Mouse (Mus musculus) hindbrain, embryonic 10.5 days (tissue): ENCODE measurements around the gene Tbcb. TPM values are rescaled to one million over a fixed set of nuclear protein-coding genes. Genes with fewer than 3 reads are reported as not detected.

ENCODE experiments used
- DNase-seq: peaks from one replicate; pipeline ENCODE4 v3.0.0-alpha.2; 2017; ENCODE audit warnings: low spot score
- H3K27ac ChIP-seq: fragments of 300-500 bp; sonication (generic); 2 replicates; pipeline ENCODE4 v1.5.1; 2016; ENCODE audit warnings: mild to moderate bottlenecking, moderate library complexity
- H3K27me3 ChIP-seq: fragments of 300-500 bp; sonication (generic); 2 replicates; pipeline ENCODE4 v1.6.1; 2016; ENCODE audit warnings: mild to moderate bottlenecking; ENCODE audit not compliant: poor library complexity, insufficient read depth, severe bottlenecking
- H3K36me3 ChIP-seq: fragments of 300-500 bp; sonication (generic); 2 replicates; pipeline ENCODE4 v1.6.1; 2016; ENCODE audit warnings: mild to moderate bottlenecking, moderate library complexity
- H3K4me1 ChIP-seq: fragments of 300-500 bp; sonication (generic); replicated peaks from 2 replicates; pipeline ENCODE4 v1.6.1; 2016; ENCODE audit warnings: mild to moderate bottlenecking
- H3K4me3 ChIP-seq: fragments of 300-500 bp; sonication (generic); 2 replicates; pipeline ENCODE4 v1.5.1; 2016; ENCODE audit warnings: mild to moderate bottlenecking, moderate library complexity
- H3K9me3 ChIP-seq: fragments of 300-500 bp; sonication (generic); 2 replicates; pipeline ENCODE4 v1.6.1; 2016; ENCODE audit warnings: mild to moderate bottlenecking, moderate library complexity
- WGBS: fragments of 180-500 bp; shearing (Covaris S2); methylation state at CpG from one replicate; pipeline ENCODE4 v1.1.7; 2016; 5-methylcytosine and 5-hydroxymethylcytosine counted together
- polyA plus RNA-seq: library from polyadenylated mRNA; unstranded; fragments of >200 nt; fragmentation: Nextera tagmentation; extraction: Ambion mirVana; gene quantifications from 2 replicates; pipeline ENCODE4 v1.2.1, GENCODE M21; 2016

Tbcb gene
- 276 and 312 TPM in 2 replicates for polyA plus RNA-seq

- WGBS, result under 1% methylated on average over 67 of the region's 67 CpGs
These were observed at the start of gene Tbcb, which contains the start of gene Polr2i for GRCm38 (mm10) chr7:30231669-30232454. Tbcb (minus strand) TSS chr7:30232272. Polr2i (plus strand) TSS chr7:30231948.

GRCm38 (mm10) chr7:30281522-30281921, 49.5 kb upstream of the Tbcb start:
- H3K4me3 ChIP-seq, result peak overlapping the region; percentile 87; the same call in 1 of the 2 replicates
- no peaks in the 10 kb centered on the region for H3K27me3 ChIP-seq
- H3K27ac ChIP-seq, result no peak overlapping the region
- no peaks in the 10 kb centered on the region for H3K36me3 ChIP-seq
- DNase-seq, result no peak
- 81% methylated on average over 4 of the region's 4 CpGs for WGBS
- H3K4me1 ChIP-seq, result peaks cover 26% of the 10 kb centered on the region
- H3K9me3 ChIP-seq, result no peaks in the 10 kb centered on the region

More at GRCm38 (mm10) chr7:30231669-30232454, at the start of gene Tbcb, which contains the start of gene Polr2i:
- peaks cover 55% of the 10 kb centered on the region for H3K36me3 ChIP-seq
- H3K27me3 ChIP-seq, result no peaks in the 10 kb centered on the region
- H3K4me1 ChIP-seq, result peaks cover 25% of the 10 kb centered on the region
- H3K27ac ChIP-seq, result peak within 1 kb of the TSS; percentile 95
- H3K9me3 ChIP-seq, result no peaks in the 10 kb centered on the region
- H3K4me3 ChIP-seq, result peak within 1 kb of the TSS; percentile 79
- peak; percentile 97 for DNase-seq

DNA sequence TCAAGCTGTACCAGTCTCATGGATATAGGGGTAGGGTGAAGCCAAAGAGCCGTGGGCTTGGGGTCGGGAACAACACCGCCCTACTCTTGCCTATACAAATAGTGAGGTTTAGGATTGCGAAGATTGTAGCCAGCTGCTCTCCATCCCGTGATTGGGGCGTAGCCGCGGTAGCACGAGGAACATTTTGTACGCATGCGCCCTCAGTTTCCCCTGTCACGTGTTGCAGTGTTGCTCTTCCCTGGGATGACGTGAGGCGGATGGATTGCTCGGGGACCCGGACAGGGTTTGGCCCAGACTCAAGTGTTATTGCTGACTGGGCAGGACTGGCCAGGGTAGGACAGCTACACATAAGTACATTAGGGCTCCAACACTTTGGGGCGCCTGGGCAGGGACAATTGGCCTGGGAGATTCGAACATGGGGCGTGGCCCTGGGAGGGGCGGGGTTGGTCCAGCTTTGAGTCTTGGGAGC, 48.6 kb upstream of the Tbcb start:
- peak; percentile 83 for DNase-seq
- WGBS, result under 1% methylated on average over 20 of the region's 20 CpGs
- H3K27ac ChIP-seq, result peak overlapping the region; percentile 91
- H3K4me1 ChIP-seq, result peaks cover 26% of the 10 kb centered on the region
- no peaks in the 10 kb centered on the region for H3K36me3 ChIP-seq
- no peaks in the 10 kb centered on the region for H3K27me3 ChIP-seq
- no peaks in the 10 kb centered on the region for H3K9me3 ChIP-seq
- peak overlapping the region; percentile 87 for H3K4me3 ChIP-seq

DNA sequence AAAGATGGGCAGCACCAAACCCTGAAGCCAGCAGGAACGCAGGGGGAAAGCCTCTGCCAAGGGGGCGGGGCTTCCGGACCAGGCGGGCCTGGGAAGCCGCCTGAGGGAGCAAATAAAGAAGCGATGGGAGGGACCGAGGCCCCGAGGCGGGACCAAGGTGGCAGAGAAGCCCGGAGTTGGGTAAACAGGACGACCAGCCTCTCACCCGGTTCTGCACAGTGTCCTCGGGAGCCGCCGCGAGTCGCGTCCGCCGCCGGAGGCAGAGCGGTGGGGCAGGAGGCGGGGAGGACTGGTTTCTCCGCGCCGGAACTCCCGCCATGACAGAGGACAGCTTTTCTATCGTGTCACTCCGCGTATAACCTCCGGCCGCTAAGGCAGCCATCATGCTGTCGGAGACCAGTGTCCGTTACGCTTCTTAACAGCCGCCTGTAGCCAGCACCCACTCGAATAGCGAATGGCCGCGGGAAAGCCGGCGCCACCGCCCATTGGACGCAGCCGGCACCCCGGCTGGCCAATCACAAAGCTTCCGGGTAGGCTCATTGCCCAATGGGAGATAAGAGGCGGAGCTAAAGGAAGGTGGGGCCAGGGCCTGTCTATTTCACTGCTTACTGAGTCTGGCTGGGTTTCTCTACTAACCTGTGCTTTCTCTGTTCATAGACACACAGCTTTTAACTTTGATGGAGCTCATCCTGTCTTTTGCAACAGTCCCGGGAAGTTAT, 48.0 kb upstream of the Tbcb start, which contains the start of the genes Thap8 and Wdr62:
Thap8 (plus strand) TSS at position 144 of the 719 bp plus-strand sequence.
Wdr62 (minus strand) TSS at position 469 of the 719 bp plus-strand sequence.
- Histone ChIP-seq H3K27me3 (no peaks in the 10 kb centered on the region), H3K4me1 (peaks cover 26% of the 10 kb centered on the region), H3K4me3 (peak within 1 kb of the TSS; percentile 87), H3K27ac (peak within 1 kb of the TSS; percentile 91), H3K9me3 (no peaks in the 10 kb centered on the region), H3K36me3 (no peaks in the 10 kb centered on the region)
- DNase-seq, result peak; percentile 94
- WGBS, result under 1% methylated on average over 49 of the region's 49 CpGs

DNA sequence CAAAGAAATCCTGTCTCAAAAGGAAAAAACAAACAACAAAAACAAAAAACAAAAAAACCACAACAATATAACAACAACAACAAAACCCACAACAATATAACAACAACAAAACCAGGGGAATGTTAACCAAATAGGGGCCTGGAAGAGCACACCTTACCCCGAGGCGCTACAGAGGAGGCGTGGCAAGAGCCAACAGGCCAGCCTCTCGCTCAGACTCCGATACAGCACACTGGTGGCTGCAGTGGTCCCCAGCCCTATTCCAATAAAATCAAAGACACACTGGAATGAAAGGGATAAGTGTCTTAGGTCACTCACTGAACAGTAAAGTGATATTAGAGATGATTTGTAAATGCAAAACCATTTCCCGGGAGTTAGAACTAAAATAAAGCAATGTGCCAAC, 47.5 kb upstream of the Tbcb start:
- WGBS, result under 1% methylated on average over 6 of the region's 6 CpGs
- Histone ChIP-seq H3K4me3 (peak overlapping the region; percentile 87), H3K4me1 (peaks cover 26% of the 10 kb centered on the region), H3K27me3 (no peaks in the 10 kb centered on the region), H3K27ac (peak overlapping the region; percentile 91), H3K9me3 (no peaks in the 10 kb centered on the region), H3K36me3 (0 out of 2 replicates have a peak, but pooled peaks cover 4% of the 10 kb centered on the region)
- DNase-seq, result no peak

GRCm38 (mm10) chr7:30278911-30279310, 46.8 kb upstream of the Tbcb start:
- no peak overlapping the region for H3K27ac ChIP-seq
- peak overlapping the region; percentile 87 for H3K4me3 ChIP-seq
- WGBS, result 54% methylated on average over 2 of the region's 2 CpGs
- no peaks in the 10 kb centered on the region for H3K27me3 ChIP-seq
- 0 out of 2 replicates have a peak, but pooled peaks cover 4% of the 10 kb centered on the region for H3K36me3 ChIP-seq
- no peak for DNase-seq
- peaks cover 26% of the 10 kb centered on the region for H3K4me1 ChIP-seq
- no peaks in the 10 kb centered on the region for H3K9me3 ChIP-seq

DNA sequence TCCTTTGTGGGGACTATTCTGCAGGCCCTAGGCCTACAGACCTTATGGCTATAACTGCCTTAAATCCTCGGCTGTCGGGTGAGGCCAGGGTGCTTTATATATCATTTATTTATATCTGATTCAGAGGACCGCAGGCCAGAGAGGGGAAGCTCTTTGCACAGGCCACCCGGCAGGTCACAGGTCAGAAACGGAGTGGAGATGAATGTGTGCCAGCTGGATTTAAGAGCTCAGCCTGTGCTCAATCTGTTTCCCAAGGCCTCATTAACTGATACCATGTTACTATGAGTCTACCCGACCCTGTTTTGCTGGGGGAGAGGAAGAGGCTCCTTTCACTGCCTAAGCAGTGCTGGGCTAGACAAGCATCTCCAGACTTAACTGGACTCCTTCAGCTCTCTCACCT, 42.3 kb upstream of the Tbcb start:
- no peak overlapping the region for H3K4me3 ChIP-seq
- H3K27ac ChIP-seq, result no peak overlapping the region
- WGBS, result 86% methylated on average over 6 of the region's 6 CpGs
- H3K36me3 ChIP-seq, result peaks cover 45% of the 10 kb centered on the region
- peaks cover 11% of the 10 kb centered on the region for H3K4me1 ChIP-seq
- H3K27me3 ChIP-seq, result no peaks in the 10 kb centered on the region
- no peak for DNase-seq
- H3K9me3 ChIP-seq, result no peaks in the 10 kb centered on the region

- 87% methylated on average over 4 of the region's 4 CpGs for WGBS
- Histone ChIP-seq H3K27ac (no peak overlapping the region), H3K4me1 (no peaks in the 10 kb centered on the region), H3K36me3 (peaks cover 82% of the 10 kb centered on the region), H3K9me3 (no peaks in the 10 kb centered on the region), H3K4me3 (no peak overlapping the region), H3K27me3 (no peaks in the 10 kb centered on the region)
- no peak for DNase-seq
These were observed 37.6 kb upstream of the Tbcb start for GRCm38 (mm10) chr7:30269641-30270040.

GRCm38 (mm10) chr7:30266780-30267179, 34.7 kb upstream of the Tbcb start:
- no peak for DNase-seq
- Histone ChIP-seq H3K4me1 (no peaks in the 10 kb centered on the region), H3K27me3 (no peaks in the 10 kb centered on the region), H3K9me3 (no peaks in the 10 kb centered on the region), H3K36me3 (peaks cover 88% of the 10 kb centered on the region), H3K4me3 (no peak overlapping the region), H3K27ac (no peak overlapping the region)
- 83% methylated on average over 3 of the region's 3 CpGs for WGBS

- 91% methylated on average over 7 of the region's 7 CpGs for WGBS
- Histone ChIP-seq H3K27ac (no peak overlapping the region), H3K27me3 (no peaks in the 10 kb centered on the region), H3K9me3 (no peaks in the 10 kb centered on the region), H3K4me3 (no peak overlapping the region), H3K4me1 (no peaks in the 10 kb centered on the region), H3K36me3 (peaks cover 88% of the 10 kb centered on the region)
- DNase-seq, result no peak
These were observed 33.9 kb upstream of the Tbcb start for GRCm38 (mm10) chr7:30265935-30266334.

DNA sequence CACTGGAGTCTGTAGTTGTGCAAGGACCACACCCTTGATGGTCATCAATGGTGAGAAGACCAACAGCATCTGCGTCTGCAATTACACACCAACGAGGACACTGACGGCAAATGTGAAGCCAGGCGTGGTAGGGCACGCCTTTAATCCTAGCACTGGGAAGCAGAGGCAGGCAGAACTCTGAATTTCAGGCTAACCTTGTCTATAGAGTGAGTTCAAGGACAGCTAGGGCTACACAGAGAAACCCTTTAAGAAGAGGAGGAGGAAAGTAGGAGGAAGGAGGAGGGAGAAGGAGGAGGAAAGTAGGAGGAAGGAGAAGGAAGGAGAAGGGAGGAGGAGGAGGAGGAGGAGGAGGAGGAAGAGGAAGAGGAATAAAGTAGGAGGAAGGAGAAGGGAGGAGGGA, 33.5 kb upstream of the Tbcb start:
- Histone ChIP-seq H3K4me3 (no peak overlapping the region), H3K4me1 (no peaks in the 10 kb centered on the region), H3K27me3 (no peaks in the 10 kb centered on the region), H3K36me3 (peaks cover 87% of the 10 kb centered on the region), H3K9me3 (no peaks in the 10 kb centered on the region), H3K27ac (no peak overlapping the region)
- 92% methylated on average over 5 of the region's 5 CpGs for WGBS
- DNase-seq, result no peak

DNA sequence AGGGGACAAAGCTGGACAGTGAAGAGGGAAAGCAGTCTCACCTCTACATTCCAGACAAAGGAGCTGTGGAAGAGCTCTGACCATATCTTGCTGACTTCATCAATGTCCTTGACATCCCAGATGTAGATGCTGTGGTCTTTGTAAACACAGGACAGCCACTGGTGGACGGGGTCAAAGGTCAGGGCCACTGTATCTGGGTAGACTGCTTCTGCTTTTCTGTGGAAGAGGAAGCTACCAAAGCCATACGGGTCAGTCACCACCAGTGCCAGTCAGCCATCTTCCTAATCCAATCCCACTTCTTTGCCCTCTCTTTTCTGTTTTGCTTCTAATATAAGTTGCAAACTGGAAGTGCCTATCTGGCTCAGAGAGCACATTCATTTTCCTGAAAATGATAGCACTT, 33.0 kb upstream of the Tbcb start:
- Histone ChIP-seq H3K4me1 (no peaks in the 10 kb centered on the region), H3K27ac (no peak overlapping the region), H3K9me3 (no peaks in the 10 kb centered on the region), H3K36me3 (peaks cover 85% of the 10 kb centered on the region), H3K27me3 (no peaks in the 10 kb centered on the region), H3K4me3 (no peak overlapping the region)
- WGBS, result 79% methylated on average over 2 of the region's 2 CpGs
- DNase-seq, result no peak
